In genomic region chr12:73445128-73445527, GRCm38 (mm10) we compare ENCODE assay signal across 11 mouse cellular contexts.
A peak's percentile ranks its signal among the peaks of the same experiment; 100 is the strongest.
DNase-seq lines count a peak whose midpoint lies in the region; ATAC-seq and TF ChIP-seq lines count a peak whose summit lies in the region.
"Had no signal": no experiment of that assay in that cellular context is flagged by ENCODE, and none has a peak within 500 bp of the region (broad histone marks: within the 10 kb centered on the region; RNA-seq: fewer than 3 reads in every experiment).

No protein-coding gene starts in this region.

- H3K9ac ChIP-seq in embryonic facial prominence, embryonic 12.5 days: no peak overlapping the region
- no peak overlapping the region for H3K9ac ChIP-seq in kidney, postnatal 0 days (ENCODE audit: low read depth, low read length)
- no peak overlapping the region for H3K9ac ChIP-seq in limb, embryonic 15.5 days
- H3K9ac ChIP-seq: heart, embryonic 12.5 days; hindbrain, embryonic 15.5 days had no signal

- no peaks in the 10 kb centered on the region for H3K9me3 ChIP-seq in embryonic facial prominence, embryonic 12.5 days
- H3K9me3 ChIP-seq in embryonic facial prominence, embryonic 10.5 days: 0 out of 2 replicates have a peak, but pooled peaks cover 3% of the 10 kb centered on the region
- no peaks in the 10 kb centered on the region for H3K9me3 ChIP-seq in kidney, postnatal 0 days (replicated peaks; ENCODE audit: low read length)
- no peaks in the 10 kb centered on the region for H3K9me3 ChIP-seq in limb, embryonic 15.5 days
- H3K9me3 ChIP-seq: hindbrain, embryonic 15.5 days had no signal

- 0 out of 2 replicates have a peak, but pooled peaks cover 3% of the 10 kb centered on the region for H3K27me3 ChIP-seq in embryonic facial prominence, embryonic 12.5 days
- no peaks in the 10 kb centered on the region for H3K27me3 ChIP-seq in embryonic facial prominence, embryonic 10.5 days (replicated peaks; ENCODE audit: low read depth, poor library complexity, severe bottlenecking)
- no peaks in the 10 kb centered on the region for H3K27me3 ChIP-seq in kidney, postnatal 0 days (ENCODE audit: insufficient read depth, low read length)
- H3K27me3 ChIP-seq in limb, embryonic 15.5 days: no peaks in the 10 kb centered on the region
- H3K27me3 ChIP-seq: heart, embryonic 12.5 days; hindbrain, embryonic 15.5 days had no signal

- H3K27ac ChIP-seq in embryonic facial prominence, embryonic 12.5 days: peak overlapping the region; percentile 72
- H3K27ac ChIP-seq in embryonic facial prominence, embryonic 10.5 days (replicated peaks): no peak overlapping the region; the same call in 1 of the 2 replicates
- peak overlapping the region; percentile 76 for H3K27ac ChIP-seq in kidney, postnatal 0 days
- H3K27ac ChIP-seq in bone marrow, adult 2 months (ENCODE audit: control insufficient read depth, insufficient read depth, low read depth, low read length, poor library complexity): no peak overlapping the region
- peak overlapping the region; percentile 63 for H3K27ac ChIP-seq in limb, embryonic 15.5 days
- H3K27ac ChIP-seq: hindbrain, embryonic 15.5 days had no signal

- H3K4me1 ChIP-seq in embryonic facial prominence, embryonic 12.5 days: peaks cover 21% of the 10 kb centered on the region
- peaks cover 24% of the 10 kb centered on the region for H3K4me1 ChIP-seq in embryonic facial prominence, embryonic 10.5 days
- 0 out of 2 replicates have a peak, but pooled peaks cover 7% of the 10 kb centered on the region for H3K4me1 ChIP-seq in kidney, postnatal 0 days (replicated peaks; ENCODE audit: insufficient read depth, low read length)
- H3K4me1 ChIP-seq in bone marrow, adult 2 months (ENCODE audit: control insufficient read depth, insufficient read depth, low read length): peaks cover 4% of the 10 kb centered on the region
- H3K4me1 ChIP-seq in limb, embryonic 15.5 days: peaks cover 21% of the 10 kb centered on the region
- H3K4me1 ChIP-seq: hindbrain, embryonic 15.5 days had no signal

- WGBS in embryonic facial prominence, embryonic 12.5 days: 52% methylated on average over 10 of the region's 10 CpGs
- 65% methylated on average over 10 of the region's 10 CpGs for WGBS in embryonic facial prominence, embryonic 10.5 days
- WGBS in kidney, postnatal 0 days: 41% methylated on average over 10 of the region's 10 CpGs
- WGBS in bone marrow, adult 2 months: 22% methylated on average over 10 of the region's 10 CpGs
- 38% methylated on average over 10 of the region's 10 CpGs for WGBS in limb, embryonic 15.5 days

- H3K36me3 ChIP-seq in embryonic facial prominence, embryonic 12.5 days: no peaks in the 10 kb centered on the region
- H3K36me3 ChIP-seq in embryonic facial prominence, embryonic 10.5 days (replicated peaks): no peaks in the 10 kb centered on the region
- H3K36me3 ChIP-seq in kidney, postnatal 0 days (ENCODE audit: insufficient read depth, low read length): no peaks in the 10 kb centered on the region
- H3K36me3 ChIP-seq in limb, embryonic 15.5 days: no peaks in the 10 kb centered on the region
- H3K36me3 ChIP-seq: heart, embryonic 12.5 days; hindbrain, embryonic 15.5 days had no signal

- TF ChIP-seq CTCF in kidney, postnatal 0 days (IDR thresholded peaks at IDR 0.05; ENCODE audit: low read depth): no peak
- no peak for TF ChIP-seq CTCF in bone marrow, adult 2 months (IDR thresholded peaks at IDR 0.05; ENCODE audit: control insufficient read depth, insufficient read depth, low read length)

- DNase-seq in embryonic facial prominence, embryonic 10.5 days (ENCODE audit: low spot score): no peak
- no peak for DNase-seq in kidney, postnatal 0 days (ENCODE audit: low spot score)
- DNase-seq in kidney, adult 9 months: no peak
- no peak for DNase-seq in cerebellum, adult 9-10 months
- DNase-seq: cerebellum, postnatal 14 days had no signal

- H3K4me3 ChIP-seq in embryonic facial prominence, embryonic 12.5 days: no peak overlapping the region
- no peak overlapping the region for H3K4me3 ChIP-seq in embryonic facial prominence, embryonic 10.5 days
- H3K4me3 ChIP-seq in kidney, postnatal 0 days (replicated peaks; ENCODE audit: low read depth, low read length): no peak overlapping the region
- H3K4me3 ChIP-seq in bone marrow, adult 2 months (replicated peaks; ENCODE audit: control insufficient read depth, low read depth, low read length): peak overlapping the region; percentile 2
- H3K4me3 ChIP-seq in limb, embryonic 15.5 days: no peak overlapping the region
- H3K4me3 ChIP-seq: heart, embryonic 12.5 days; hindbrain, embryonic 15.5 days had no signal

- no peak for TF ChIP-seq POLR2A in bone marrow, adult 2 months (IDR thresholded peaks at IDR 0.05; ENCODE audit: borderline replicate concordance, control insufficient read depth, low read depth, low read length)

- no peak for ATAC-seq in embryonic facial prominence, embryonic 12.5 days (ENCODE audit: insufficient number of reproducible peaks, insufficient read depth, low FRiP score, low TSS enrichment)
- ATAC-seq in kidney, postnatal 0 days (replicated peaks; ENCODE audit: low FRiP score, low read depth): no peak
- no peak for ATAC-seq in limb, embryonic 15.5 days (ENCODE audit: insufficient number of reproducible peaks, low FRiP score, low TSS enrichment, low read depth)
- no peak for ATAC-seq in CD4-positive, CD25-positive, alpha-beta regulatory T cell, adult 4 months

- no peak overlapping the region for H3K4me2 ChIP-seq in embryonic facial prominence, embryonic 12.5 days (replicated peaks)
- no peak overlapping the region; the same call in 1 of the 2 replicates for H3K4me2 ChIP-seq in kidney, postnatal 0 days (ENCODE audit: low read length)
- peak overlapping the region; percentile 20; the same call in 1 of the 2 replicates for H3K4me2 ChIP-seq in limb, embryonic 15.5 days
- H3K4me2 ChIP-seq: heart, embryonic 12.5 days; hindbrain, embryonic 15.5 days had no signal

Comparison
In these comparisons a context has a peak if more than half of its experiments do, and no peak if none do; other contexts are left out.
1. H3K27ac ChIP-seq: peak in embryonic facial prominence, embryonic 12.5 days (single experiment), kidney, postnatal 0 days (single experiment) and limb, embryonic 15.5 days (single experiment); none in embryonic facial prominence, embryonic 10.5 days (single experiment) and bone marrow, adult 2 months (single experiment).